Mouse (Mus musculus) myocyte (in vitro differentiated cells): ENCODE results near the gene Lama1.

ENCODE experiments used
- CEBPB ChIP-seq: IDR thresholded peaks from 2 replicates; pipeline ENCODE4 v1.6.1; 2011; ENCODE audit warnings: mild to moderate bottlenecking, moderate library complexity; ENCODE audit not compliant: poor library complexity, insufficient read depth, severe bottlenecking
- E2F4 ChIP-seq: IDR thresholded peaks from one replicate; pipeline ENCODE4 v1.6.1; 2011; ENCODE audit warnings: mild to moderate bottlenecking, control low read depth, moderate library complexity; ENCODE audit not compliant: insufficient read depth
- MAX ChIP-seq: IDR thresholded peaks from one replicate; pipeline ENCODE4 v1.6.1; 2011; ENCODE audit warnings: low read depth, mild to moderate bottlenecking, control low read depth
- MYOD1 ChIP-seq, 3 experiments: IDR thresholded peaks; one replicate each; pipeline ENCODE4 v1.6.1; 2011; ENCODE audit warnings: control low read depth in 2 of 3, low read depth in 2 of 3, mild to moderate bottlenecking in 2 of 3, moderate library complexity in 1 of 3; ENCODE audit not compliant: insufficient read length in 2 of 3, control insufficient read depth in 1 of 3
- MYOG ChIP-seq, 3 experiments: IDR thresholded peaks; one replicate each; pipeline ENCODE4 v1.6.1; 2011; ENCODE audit warnings: control low read depth in 2 of 3, low read depth in 2 of 3, mild to moderate bottlenecking in 2 of 3; ENCODE audit not compliant: insufficient read length in 2 of 3, control insufficient read depth in 1 of 3, insufficient read depth in 1 of 3
- POLR2A ChIP-seq: IDR thresholded peaks from one replicate; pipeline ENCODE4 v1.6.1; 2011; ENCODE audit warnings: low read depth, mild to moderate bottlenecking, control low read depth, moderate library complexity; ENCODE audit not compliant: insufficient read length
- POLR2AphosphoS2 ChIP-seq: IDR thresholded peaks from one replicate; pipeline ENCODE4 v1.6.1; 2011; ENCODE audit warnings: low read depth, control low read depth; ENCODE audit not compliant: insufficient read length
- REST ChIP-seq: IDR thresholded peaks from one replicate; pipeline ENCODE4 v1.6.1; 2011; ENCODE audit warnings: mild to moderate bottlenecking, control low read depth, moderate library complexity; ENCODE audit not compliant: insufficient read depth, insufficient read length
- TCF12 ChIP-seq: IDR thresholded peaks from one replicate; pipeline ENCODE4 v1.6.1; 2011; ENCODE audit warnings: mild to moderate bottlenecking, control low read depth; ENCODE audit not compliant: poor library complexity, insufficient read depth, severe bottlenecking
- TCF3 ChIP-seq: IDR thresholded peaks from one replicate; pipeline ENCODE4 v1.6.1; 2011; ENCODE audit warnings: low read depth, control low read depth; ENCODE audit not compliant: insufficient read length
- USF1 ChIP-seq: IDR thresholded peaks from one replicate; pipeline ENCODE4 v1.6.1; 2011; ENCODE audit warnings: low read depth, mild to moderate bottlenecking, control low read depth, moderate library complexity

GRCm38 (mm10) chr17:67864363-67864762 lies 167.3 kb downstream of the Lama1 start:
- TF ChIP-seq TCF3 (no peak), POLR2A (no peak), USF1 (no peak), TCF12 (no peak), MAX (no peak), POLR2AphosphoS2 (no peak), MYOD1 (IDR thresholded peaks at IDR 0.05; ENCODE audit: control insufficient read depth in 1 of 3, insufficient read length in 2 of 3, low read depth in 2 of 3) (no peak), REST (no peak), CEBPB (no peak), E2F4 (no peak), MYOG (IDR thresholded peaks at IDR 0.05; ENCODE audit: control insufficient read depth in 1 of 3, insufficient read depth in 1 of 3, insufficient read length in 2 of 3, low read depth in 2 of 3) (no peak)
